Mouse (Mus musculus) midbrain, embryonic 14.5 days (tissue): ENCODE measurements around the gene 2310030G06Rik. TPM values are rescaled to one million over a fixed set of nuclear protein-coding genes. Genes with fewer than 3 reads are reported as not detected.

Source experiments
- ATAC-seq: fragments of 200-750 bp; cut with Nextera tagmentation; 2 replicates; pipeline ENCODE4 v1.8.0; 2017; ENCODE audit warnings: moderate number of reproducible peaks, moderate library complexity; ENCODE audit not compliant: low FRiP score, low TSS enrichment
- DNase-seq: peaks from one replicate; pipeline ENCODE4 v3.0.0-alpha.2; 2015
- H3K27ac ChIP-seq: fragments of 300-500 bp; sonication (generic); replicated peaks from 2 replicates; pipeline ENCODE4 v1.5.1; 2014; ENCODE audit warnings: mild to moderate bottlenecking, low read depth, low read length, moderate library complexity
- H3K27me3 ChIP-seq: fragments of 300-500 bp; sonication (generic); 2 replicates; pipeline ENCODE4 v1.6.1; 2014; ENCODE audit warnings: low read length, control low read depth, mixed read lengths; ENCODE audit not compliant: control insufficient read depth, insufficient read depth
- H3K36me3 ChIP-seq: fragments of 300-500 bp; sonication (generic); 2 replicates; pipeline ENCODE4 v1.6.1; 2014; ENCODE audit warnings: low read length, control low read depth; ENCODE audit not compliant: control insufficient read depth, insufficient read depth
- H3K4me1 ChIP-seq: fragments of 300-500 bp; sonication (generic); 2 replicates; pipeline ENCODE4 v1.6.1; 2014; ENCODE audit warnings: mild to moderate bottlenecking, antibody characterized with exemption, low read length, control low read depth; ENCODE audit not compliant: control insufficient read depth, insufficient read depth
- H3K4me2 ChIP-seq: fragments of 300-500 bp; sonication (generic); 2 replicates; pipeline ENCODE4 v1.6.1; 2014; ENCODE audit warnings: mild to moderate bottlenecking, low read length, moderate library complexity
- H3K4me3 ChIP-seq: fragments of 300-500 bp; sonication (generic); replicated peaks from 2 replicates; pipeline ENCODE4 v1.5.1; 2014; ENCODE audit warnings: low read depth, low read length
- H3K9ac ChIP-seq: fragments of 300-500 bp; sonication (generic); replicated peaks from 2 replicates; pipeline ENCODE4 v1.6.1; 2014; ENCODE audit warnings: mild to moderate bottlenecking, low read length, moderate library complexity
- H3K9me3 ChIP-seq: fragments of 300-500 bp; sonication (generic); 2 replicates; pipeline ENCODE4 v1.6.1; 2016; ENCODE audit warnings: low read length, control low read depth, mixed read lengths; ENCODE audit not compliant: control insufficient read depth
- WGBS: fragments of 180-500 bp; shearing (Covaris S2); extraction: QIAGEN DNeasy Blood & Tissue Kit; methylation state at CpG from one replicate; pipeline ENCODE4 v1.1.7; 2014; 5-methylcytosine and 5-hydroxymethylcytosine counted together
- polyA plus RNA-seq: library from polyadenylated mRNA; unstranded; fragments of >200 nt; fragmentation: Nextera tagmentation; extraction: Ambion mirVana; gene quantifications from 2 replicates; pipeline ENCODE4 v1.2.1, GENCODE M21; 2014

Gene 2310030G06Rik
- polyA plus RNA-seq, 1 experiment from 2014 or later: 0.89 TPM

GRCm38 (mm10) chr9:50732560-50732959, 13.8 kb downstream of the 2310030G06Rik start:
- Histone ChIP-seq H3K4me3 (no peak overlapping the region), H3K9ac (no peak overlapping the region), H3K27me3 (no peaks in the 10 kb centered on the region), H3K36me3 (no peaks in the 10 kb centered on the region), H3K9me3 (no peaks in the 10 kb centered on the region), H3K27ac (peak overlapping the region; percentile 32; the same call in 1 of the 2 replicates), H3K4me2 (no peak overlapping the region), H3K4me1 (peaks cover 10% of the 10 kb centered on the region)
- ATAC-seq: no peak
- DNase-seq: peak; percentile 52
- 2% methylated on average over 4 of the region's 4 CpGs for WGBS

GRCm38 (mm10) chr9:50729600-50729999, 16.7 kb downstream of the 2310030G06Rik start:
- 79% methylated on average over 4 of the region's 4 CpGs for WGBS
- H3K4me2 ChIP-seq: no peak overlapping the region
- no peaks in the 10 kb centered on the region for H3K9me3 ChIP-seq
- H3K4me3 ChIP-seq: no peak overlapping the region
- DNase-seq (no peak), ATAC-seq (no peak)
- H3K36me3 ChIP-seq: no peaks in the 10 kb centered on the region
- peaks cover 37% of the 10 kb centered on the region for H3K4me1 ChIP-seq
- H3K27me3 ChIP-seq: no peaks in the 10 kb centered on the region
- no peak overlapping the region for H3K27ac ChIP-seq
- H3K9ac ChIP-seq: no peak overlapping the region

GRCm38 (mm10) chr9:50727925-50728651, 18.2 kb downstream of the 2310030G06Rik start:
- Histone ChIP-seq H3K9me3 (no peaks in the 10 kb centered on the region), H3K4me3 (peak overlapping the region; percentile 64), H3K27ac (peak overlapping the region; percentile 88), H3K4me2 (peak overlapping the region; percentile 83), H3K4me1 (peaks cover 43% of the 10 kb centered on the region), H3K9ac (peak overlapping the region; percentile 80), H3K36me3 (no peaks in the 10 kb centered on the region), H3K27me3 (no peaks in the 10 kb centered on the region)
- ATAC-seq (peak; percentile 93), DNase-seq (peak; percentile 98)
- WGBS: under 1% methylated on average over 45 of the region's 45 CpGs

- Histone ChIP-seq H3K27ac (peak overlapping the region; percentile 88), H3K9me3 (no peaks in the 10 kb centered on the region), H3K4me2 (peak overlapping the region; percentile 83), H3K4me1 (peaks cover 44% of the 10 kb centered on the region), H3K9ac (peak overlapping the region; percentile 80), H3K36me3 (no peaks in the 10 kb centered on the region), H3K27me3 (no peaks in the 10 kb centered on the region), H3K4me3 (peak overlapping the region; percentile 64)
- DNase-seq (peak; percentile 64), ATAC-seq (peak; percentile 4; the same call in 1 of the 2 replicates)
- WGBS: under 1% methylated on average over 30 of the region's 30 CpGs
These were observed 19.0 kb downstream of the 2310030G06Rik start for GRCm38 (mm10) chr9:50727171-50727924.

- H3K4me2 ChIP-seq: peak overlapping the region; percentile 83
- H3K9ac ChIP-seq: peak overlapping the region; percentile 80
- peak overlapping the region; percentile 88 for H3K27ac ChIP-seq
- no peaks in the 10 kb centered on the region for H3K9me3 ChIP-seq
- peak overlapping the region; percentile 64 for H3K4me3 ChIP-seq
- ATAC-seq: no peak
- WGBS: 19% methylated on average over 8 of the region's 8 CpGs
- H3K4me1 ChIP-seq: peaks cover 43% of the 10 kb centered on the region
- H3K27me3 ChIP-seq: no peaks in the 10 kb centered on the region
- DNase-seq: peak; percentile 52
- no peaks in the 10 kb centered on the region for H3K36me3 ChIP-seq
These were observed 20.3 kb downstream of the 2310030G06Rik start for GRCm38 (mm10) chr9:50725921-50726590.

- H3K36me3 ChIP-seq: no peaks in the 10 kb centered on the region
- H3K4me2 ChIP-seq: peak overlapping the region; percentile 83
- peaks cover 43% of the 10 kb centered on the region for H3K4me1 ChIP-seq
- 37% methylated on average over 3 of the region's 3 CpGs for WGBS
- no peaks in the 10 kb centered on the region for H3K9me3 ChIP-seq
- H3K27me3 ChIP-seq: no peaks in the 10 kb centered on the region
- H3K27ac ChIP-seq: peak overlapping the region; percentile 68
- ATAC-seq: no peak
- H3K4me3 ChIP-seq: no peak overlapping the region
- peak; percentile 50 for DNase-seq
- no peak overlapping the region for H3K9ac ChIP-seq
These were observed 21.5 kb downstream of the 2310030G06Rik start for GRCm38 (mm10) chr9:50724661-50725330.

- H3K4me3 ChIP-seq: no peak overlapping the region
- H3K27ac ChIP-seq: no peak overlapping the region
- no peaks in the 10 kb centered on the region for H3K9me3 ChIP-seq
- 79% methylated on average over 2 of the region's 2 CpGs for WGBS
- ATAC-seq (no peak), DNase-seq (peak; percentile 7)
- H3K27me3 ChIP-seq: no peaks in the 10 kb centered on the region
- H3K9ac ChIP-seq: no peak overlapping the region; the same call in 1 of the 2 replicates
- no peaks in the 10 kb centered on the region for H3K36me3 ChIP-seq
- H3K4me2 ChIP-seq: peak overlapping the region; percentile 83
- H3K4me1 ChIP-seq: peaks cover 43% of the 10 kb centered on the region
These were observed 22.2 kb downstream of the 2310030G06Rik start for GRCm38 (mm10) chr9:50724147-50724546.

- peak; percentile 76 for DNase-seq
- Histone ChIP-seq H3K27me3 (no peaks in the 10 kb centered on the region), H3K4me2 (peak overlapping the region; percentile 20; the same call in 1 of the 2 replicates), H3K27ac (peak overlapping the region; percentile 28; the same call in 1 of the 2 replicates), H3K36me3 (no peaks in the 10 kb centered on the region), H3K4me1 (peaks cover 43% of the 10 kb centered on the region), H3K9me3 (no peaks in the 10 kb centered on the region), H3K9ac (no peak overlapping the region), H3K4me3 (no peak overlapping the region)
- WGBS: 64% methylated on average over 7 of the region's 7 CpGs
- no peak for ATAC-seq
These were observed 22.9 kb downstream of the 2310030G06Rik start for GRCm38 (mm10) chr9:50723406-50723805.
